Mouse (Mus musculus): Measurements from ENCODE around the gene Fam98c.
"Not testable (repeated sequence)": the region's sequence is repeated elsewhere in the genome, so short reads cannot be mapped to it uniquely, and the experiment has no call there.

The Fam98c gene

GRCm38 (mm10) chr7:29158264-29158663, 2.2 kb upstream of the Fam98c start:
- DNase-seq (ENCODE audit: low spot score) = no peak

GRCm38 (mm10) chr7:29155196-29155837, 717 bp downstream of the Fam98c start:
- DNase-seq (ENCODE audit: low spot score) = peak; percentile 88

- no peak for DNase-seq (ENCODE audit: low spot score)
These were observed 1.9 kb downstream of the Fam98c start for GRCm38 (mm10) chr7:29154018-29154720.

GRCm38 (mm10) chr7:29151486-29151885, 4.5 kb downstream of the Fam98c start:
- no peak for DNase-seq (ENCODE audit: low spot score)

GRCm38 (mm10) chr7:29148771-29149170, 7.3 kb downstream of the Fam98c start:
- DNase-seq (ENCODE audit: low spot score) = no peak

- DNase-seq (ENCODE audit: low spot score) = no peak
These were observed 9.2 kb downstream of the Fam98c start for GRCm38 (mm10) chr7:29146625-29147367.

GRCm38 (mm10) chr7:29144006-29144405, 12.0 kb downstream of the Fam98c start:
- no peak for DNase-seq (ENCODE audit: low spot score)

- no peak for DNase-seq (ENCODE audit: low spot score)
These were observed 14.6 kb downstream of the Fam98c start for GRCm38 (mm10) chr7:29141416-29141815.

- DNase-seq (ENCODE audit: low spot score) = not testable (repeated sequence)
These were observed 16.8 kb downstream of the Fam98c start for GRCm38 (mm10) chr7:29139237-29139636.

GRCm38 (mm10) chr7:29137429-29137828, 18.6 kb downstream of the Fam98c start:
- peak; percentile 65 for DNase-seq (ENCODE audit: low spot score)

- no peak for DNase-seq (ENCODE audit: low spot score)
These were observed 21.2 kb downstream of the Fam98c start, which contains the start of gene Rasgrp4 for GRCm38 (mm10) chr7:29134693-29135386. TSS of gene Rasgrp4 (plus strand) at chr7:29134851.

GRCm38 (mm10) chr7:29134230-29134629, 21.8 kb downstream of the Fam98c start:
- no peak for DNase-seq (ENCODE audit: low spot score)

- no peak for DNase-seq (ENCODE audit: low spot score)
These were observed 27.3 kb downstream of the Fam98c start for GRCm38 (mm10) chr7:29128725-29129124.

- DNase-seq (ENCODE audit: low spot score) = peak; percentile 54
These were observed 29.7 kb downstream of the Fam98c start for GRCm38 (mm10) chr7:29126173-29126915.

GRCm38 (mm10) chr7:29124970-29125369, 31.1 kb downstream of the Fam98c start, which contains the start of gene Ryr1:
TSS of gene Ryr1 (minus strand) at chr7:29125179.
- peak; percentile 57 for DNase-seq (ENCODE audit: low spot score)

- no peak for DNase-seq (ENCODE audit: low spot score)
These were observed 32.3 kb downstream of the Fam98c start for GRCm38 (mm10) chr7:29123531-29124358.

GRCm38 (mm10) chr7:29122821-29123220, 33.2 kb downstream of the Fam98c start:
- DNase-seq (ENCODE audit: low spot score) = no peak

- DNase-seq (ENCODE audit: low spot score) = no peak
These were observed 36.5 kb downstream of the Fam98c start for GRCm38 (mm10) chr7:29119526-29119925.

- no peak for DNase-seq (ENCODE audit: low spot score)
These were observed 37.7 kb downstream of the Fam98c start for GRCm38 (mm10) chr7:29118142-29118851.
